Mouse (Mus musculus) heart, postnatal 25 days (tissue): Measurements from ENCODE around the gene Crlf1. TPM values are rescaled to one million over a fixed set of nuclear protein-coding genes. Genes with fewer than 3 reads are reported as not detected.

Experiments used
- DNase-seq: peaks from one replicate; pipeline ENCODE4 v3.0.0; 2022; ENCODE audit warnings: low spot score
- intact Hi-C: fragments of 180-260 bp; cut with DNase I; formaldehyde crosslinking; loops from one replicate; pipeline ENCODE4 v1.15.1; 2025
- total RNA-seq, 2 experiments: library from RNA; stranded (reverse); gene quantifications; 2 replicates each; pipeline ENCODE4 v1.2.3; 2021

The Crlf1 gene
- total RNA-seq, 2 experiments from 2014 or later, result 0.34 to 0.81 TPM

GRCm38 (mm10) chr8:70467229-70467725 is 25.7 kb upstream of the Crlf1 start:
- no peak for DNase-seq
- intact Hi-C loops, result no loop called here

GRCm38 (mm10) chr8:70467907-70468306 is 25.1 kb upstream of the Crlf1 start:
- intact Hi-C loops, result no loop called here
- DNase-seq, result no peak

- intact Hi-C loops, result no loop called here
- no peak for DNase-seq
Observed at GRCm38 (mm10) chr8:70468733-70469132, 24.2 kb upstream of the Crlf1 start.

GRCm38 (mm10) chr8:70469295-70469916 is 23.6 kb upstream of the Crlf1 start:
- intact Hi-C loops, result no loop called here
- DNase-seq, result no peak

- no peak for DNase-seq
- intact Hi-C loops, result no loop called here
Observed at GRCm38 (mm10) chr8:70469938-70470337, 23.0 kb upstream of the Crlf1 start.

GRCm38 (mm10) chr8:70471856-70472255 is 21.1 kb upstream of the Crlf1 start:
- no peak for DNase-seq
- intact Hi-C loops, result no loop called here

- DNase-seq, result peak; percentile 91
- intact Hi-C loops, result no loop called here
Observed at GRCm38 (mm10) chr8:70476333-70477268, 16.4 kb upstream of the Crlf1 start, which contains the start of gene Klhl26. Klhl26 (minus strand) TSS chr8:70476968.

GRCm38 (mm10) chr8:70477269-70477982 is 15.5 kb upstream of the Crlf1 start:
- intact Hi-C loops, result no loop called here
- no peak for DNase-seq

GRCm38 (mm10) chr8:70481908-70482307 is 11.1 kb upstream of the Crlf1 start:
- intact Hi-C loops, result no loop called here
- no peak for DNase-seq

GRCm38 (mm10) chr8:70482943-70483342 is 10.0 kb upstream of the Crlf1 start:
- intact Hi-C loops, result no loop called here
- DNase-seq, result no peak

GRCm38 (mm10) chr8:70486191-70486681 is 6.7 kb upstream of the Crlf1 start:
- intact Hi-C loops, result no loop called here
- DNase-seq, result no peak

- DNase-seq, result no peak
- intact Hi-C loops, result no loop called here
Observed at GRCm38 (mm10) chr8:70486941-70487520, 5.9 kb upstream of the Crlf1 start, which contains the start of gene Tmem59l. Tmem59l (minus strand) TSS chr8:70487358.

GRCm38 (mm10) chr8:70487993-70488796 is 4.8 kb upstream of the Crlf1 start:
- no peak for DNase-seq
- intact Hi-C loops, result no loop called here

- DNase-seq, result no peak
- intact Hi-C loops, result no loop called here
Observed at GRCm38 (mm10) chr8:70488931-70489470, 4.0 kb upstream of the Crlf1 start.

- intact Hi-C loops, result no loop called here
Observed at GRCm38 (mm10) chr8:70489576-70489975, 3.4 kb upstream of the Crlf1 start.

GRCm38 (mm10) chr8:70490061-70490879 is 2.7 kb upstream of the Crlf1 start:
- intact Hi-C loops, result no loop called here

More at GRCm38 (mm10) chr8:70489576-70489975, 3.4 kb upstream of the Crlf1 start:
- no peak for DNase-seq

GRCm38 (mm10) chr8:70490880-70491495 is 2.0 kb upstream of the Crlf1 start:
- no peak for DNase-seq
- intact Hi-C loops, result no loop called here

More at GRCm38 (mm10) chr8:70490061-70490879, 2.7 kb upstream of the Crlf1 start:
- no peak for DNase-seq
